9 mouse cellular contexts compared by ENCODE assay signal in the genomic region with DNA sequence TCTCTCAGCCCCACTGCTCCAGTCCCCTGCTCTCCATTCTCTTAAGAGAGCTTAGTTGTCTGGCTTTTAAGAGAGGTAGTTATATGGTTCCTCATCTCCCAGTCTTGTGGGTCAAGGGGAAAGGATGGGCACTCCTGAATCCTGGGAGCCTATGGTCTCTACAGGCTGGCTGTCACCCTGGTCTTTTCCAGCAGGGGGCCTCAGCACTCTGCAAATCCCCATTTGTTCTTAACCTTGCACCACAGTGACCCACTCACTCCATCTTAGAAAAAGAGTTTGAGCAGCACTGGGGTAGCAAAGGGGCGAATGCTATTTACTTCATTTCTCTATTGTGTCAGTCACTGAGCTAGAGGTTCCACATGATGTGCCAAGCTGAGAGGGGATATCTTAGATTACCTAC. TPM values are rescaled to one million over a fixed set of nuclear protein-coding genes. Genes with fewer than 3 reads are reported as not detected.
DNase-seq lines count a peak whose midpoint lies in the region; ATAC-seq and TF ChIP-seq lines count a peak whose summit lies in the region.
"Had no signal": no experiment of that assay in that cellular context is flagged by ENCODE, and none has a peak within 500 bp of the region (broad histone marks: within the 10 kb centered on the region; RNA-seq: fewer than 3 reads in every experiment).

No protein-coding gene starts in this region.

- peaks cover 11% of the 10 kb centered on the region for H3K4me1 ChIP-seq in hindbrain, embryonic 14.5 days (replicated peaks; ENCODE audit: control insufficient read depth, insufficient read depth, low read length)
- H3K4me1 ChIP-seq in hindbrain, embryonic 12.5 days, result peaks cover 9% of the 10 kb centered on the region
- peaks cover 9% of the 10 kb centered on the region; the same call in 1 of the 2 replicates for H3K4me1 ChIP-seq in hindbrain, postnatal 0 days (ENCODE audit: insufficient read depth, low read length)
- peaks cover 16% of the 10 kb centered on the region for H3K4me1 ChIP-seq in forebrain, embryonic 16.5 days (replicated peaks; ENCODE audit: control insufficient read depth, insufficient read depth, low read length)

- peak; percentile 44 for DNase-seq in hindbrain, embryonic 14.5 days (ENCODE audit: low spot score)
- peak; percentile 51 for DNase-seq in urinary bladder, postnatal 25 days (ENCODE audit: low spot score)
- no peak for DNase-seq in urinary bladder, postnatal 4 days (ENCODE audit: low spot score in 2 of 2)
- DNase-seq in c-Kit-positive CD71-negative TER-119-negative erythroid progenitor cells, embryonic 14.5 days (ENCODE audit: low read depth), result peak; percentile 48
- DNase-seq in hindbrain, postnatal 0 days (ENCODE audit: low spot score), result peak; percentile 64

- no peak overlapping the region for H3K4me2 ChIP-seq in hindbrain, embryonic 14.5 days (replicated peaks)
- no peak overlapping the region for H3K4me2 ChIP-seq in hindbrain, embryonic 12.5 days (replicated peaks)
- no peak overlapping the region for H3K4me2 ChIP-seq in hindbrain, postnatal 0 days (ENCODE audit: low read depth, low read length)
- H3K4me2 ChIP-seq in forebrain, embryonic 16.5 days (ENCODE audit: low read length), result no peak overlapping the region
- H3K4me2 ChIP-seq: embryonic facial prominence, embryonic 13.5 days had no signal

- H3K27ac ChIP-seq in hindbrain, embryonic 14.5 days, result no peak overlapping the region
- no peak overlapping the region for H3K27ac ChIP-seq in hindbrain, embryonic 12.5 days
- H3K27ac ChIP-seq in hindbrain, postnatal 0 days, result no peak overlapping the region
- H3K27ac ChIP-seq in forebrain, embryonic 16.5 days (ENCODE audit: low read length), result no peak overlapping the region
- H3K27ac ChIP-seq: embryonic facial prominence, embryonic 13.5 days had no signal

- H3K27me3 ChIP-seq in hindbrain, embryonic 14.5 days (ENCODE audit: control insufficient read depth, insufficient read depth, low read length), result no peaks in the 10 kb centered on the region
- no peaks in the 10 kb centered on the region for H3K27me3 ChIP-seq in hindbrain, embryonic 12.5 days
- H3K27me3 ChIP-seq in hindbrain, postnatal 0 days (ENCODE audit: insufficient read depth, low read length), result no peaks in the 10 kb centered on the region
- no peaks in the 10 kb centered on the region for H3K27me3 ChIP-seq in forebrain, embryonic 16.5 days (replicated peaks; ENCODE audit: control insufficient read depth, insufficient read depth, low read length)
- H3K27me3 ChIP-seq: embryonic facial prominence, embryonic 13.5 days had no signal

- H3K36me3 ChIP-seq in hindbrain, embryonic 14.5 days (replicated peaks; ENCODE audit: control insufficient read depth, insufficient read depth), result peaks cover 80% of the 10 kb centered on the region
- peaks cover 76% of the 10 kb centered on the region for H3K36me3 ChIP-seq in hindbrain, embryonic 12.5 days
- H3K36me3 ChIP-seq in hindbrain, postnatal 0 days (ENCODE audit: insufficient read depth, low read length), result peaks cover 56% of the 10 kb centered on the region
- H3K36me3 ChIP-seq in forebrain, embryonic 16.5 days (ENCODE audit: control insufficient read depth, insufficient read depth), result peaks cover 32% of the 10 kb centered on the region

- no peak overlapping the region for H3K4me3 ChIP-seq in hindbrain, embryonic 14.5 days (replicated peaks; ENCODE audit: low read length)
- no peak overlapping the region for H3K4me3 ChIP-seq in hindbrain, embryonic 12.5 days
- H3K4me3 ChIP-seq in hindbrain, postnatal 0 days (ENCODE audit: low read length), result no peak overlapping the region
- H3K4me3 ChIP-seq in forebrain, embryonic 16.5 days (replicated peaks; ENCODE audit: low read length), result no peak overlapping the region
- H3K4me3 ChIP-seq: embryonic facial prominence, embryonic 13.5 days had no signal

- H3K9ac ChIP-seq in hindbrain, embryonic 14.5 days, result no peak overlapping the region
- no peak overlapping the region for H3K9ac ChIP-seq in hindbrain, embryonic 12.5 days
- H3K9ac ChIP-seq in hindbrain, postnatal 0 days (replicated peaks; ENCODE audit: low read length), result no peak overlapping the region
- no peak overlapping the region for H3K9ac ChIP-seq in forebrain, embryonic 16.5 days (replicated peaks; ENCODE audit: low read depth, low read length)
- H3K9ac ChIP-seq: embryonic facial prominence, embryonic 13.5 days had no signal

- no peak for ATAC-seq in hindbrain, embryonic 14.5 days (ENCODE audit: low FRiP score)
- ATAC-seq in hindbrain, embryonic 12.5 days (ENCODE audit: low FRiP score), result no peak
- ATAC-seq in hindbrain, postnatal 0 days, result no peak
- peak; percentile 49; the same call in 1 of the 2 replicates for ATAC-seq in monocyte, adult 5-6 weeks (replicated peaks; ENCODE audit: insufficient number of reproducible peaks, low FRiP score, low TSS enrichment, poor library complexity, severe bottlenecking)
- ATAC-seq in forebrain, embryonic 16.5 days, result no peak

- no peaks in the 10 kb centered on the region for H3K9me3 ChIP-seq in hindbrain, embryonic 14.5 days (ENCODE audit: control insufficient read depth, low read length)
- no peaks in the 10 kb centered on the region for H3K9me3 ChIP-seq in hindbrain, embryonic 12.5 days (replicated peaks)
- no peaks in the 10 kb centered on the region for H3K9me3 ChIP-seq in hindbrain, postnatal 0 days (ENCODE audit: low read length)
- H3K9me3 ChIP-seq in forebrain, embryonic 16.5 days (ENCODE audit: control insufficient read depth, low read length), result no peaks in the 10 kb centered on the region
- H3K9me3 ChIP-seq: embryonic facial prominence, embryonic 13.5 days had no signal

- 64% methylated on average over 1 of the region's 1 CpGs for WGBS in hindbrain, embryonic 14.5 days
- WGBS in hindbrain, embryonic 12.5 days, result 59% methylated on average over 1 of the region's 1 CpGs
- whole genome bisulfite sequencing in hindbrain, postnatal 0 days, result 62% methylated on average over 1 of the region's 1 CpGs
- WGBS in forebrain, embryonic 16.5 days, result 68% methylated on average over 1 of the region's 1 CpGs

- peak; percentile 74 for TF ChIP-seq CTCF in hindbrain, postnatal 0 days (IDR thresholded peaks at IDR 0.05; ENCODE audit: low read depth)

RNA-seq across cellular contexts. Expression of a gene that starts 5.0 kb away (rescaled TPM):
- 107 and 109 TPM in 2 replicates for polyA plus RNA-seq in hindbrain, embryonic 14.5 days (2014; fragmentation: Nextera tagmentation; extraction: Ambion mirVana)
- polyA plus RNA-seq in hindbrain, embryonic 12.5 days (2016; fragmentation: Nextera tagmentation; extraction: Ambion mirVana), result 93.2 and 95.3 TPM in 2 replicates
- total RNA-seq in hindbrain, postnatal 0 days (2014; rRNA removed), result 51.9 and 55.4 TPM in 2 replicates
- 70.3 and 77.7 TPM in 2 replicates for polyA plus RNA-seq in hindbrain, postnatal 0 days (2015; fragmentation: Nextera tagmentation; extraction: Ambion mirVana)
- total RNA-seq in monocyte, adult 5-6 weeks (2017), result 35.0 to 48.8 TPM (median 46.1 TPM) in 3 replicates
- 79.6 and 98.3 TPM in 2 replicates for polyA plus RNA-seq in forebrain, embryonic 16.5 days (2015; fragmentation: Nextera tagmentation; extraction: Ambion mirVana)

RNA-seq across cellular contexts. Expression of a gene that starts 5.4 kb away (rescaled TPM):
- 15.0 and 17.7 TPM in 2 replicates for polyA plus RNA-seq in hindbrain, embryonic 14.5 days (2014; fragmentation: Nextera tagmentation; extraction: Ambion mirVana)
- 27.1 and 30.6 TPM in 2 replicates for polyA plus RNA-seq in hindbrain, embryonic 12.5 days (2016; fragmentation: Nextera tagmentation; extraction: Ambion mirVana)
- 23.5 and 33.9 TPM in 2 replicates for total RNA-seq in hindbrain, postnatal 0 days (2014; rRNA removed)
- 18.1 and 22.1 TPM in 2 replicates for polyA plus RNA-seq in hindbrain, postnatal 0 days (2015; fragmentation: Nextera tagmentation; extraction: Ambion mirVana)
- total RNA-seq in monocyte, adult 5-6 weeks (2017), result 23.5 to 44.2 TPM (median 36.3 TPM) in 3 replicates
- polyA plus RNA-seq in forebrain, embryonic 16.5 days (2015; fragmentation: Nextera tagmentation; extraction: Ambion mirVana), result 22.9 and 30.5 TPM in 2 replicates

RNA-seq across cellular contexts. Expression of a gene that starts 24.2 kb away (rescaled TPM):
- polyA plus RNA-seq in hindbrain, embryonic 14.5 days (2014; fragmentation: Nextera tagmentation; extraction: Ambion mirVana), result 10.3 and 10.5 TPM in 2 replicates
- 19.2 and 23.0 TPM in 2 replicates for polyA plus RNA-seq in hindbrain, embryonic 12.5 days (2016; fragmentation: Nextera tagmentation; extraction: Ambion mirVana)
- total RNA-seq in hindbrain, postnatal 0 days (2014; rRNA removed), result 4.4 and 5.2 TPM in 2 replicates
- polyA plus RNA-seq in hindbrain, postnatal 0 days (2015; fragmentation: Nextera tagmentation; extraction: Ambion mirVana), result 3.5 and 4.0 TPM in 2 replicates
- total RNA-seq in monocyte, adult 5-6 weeks (2017), result 0.68 TPM in 1 of 3 replicates, not detected in the others
- polyA plus RNA-seq in forebrain, embryonic 16.5 days (2015; fragmentation: Nextera tagmentation; extraction: Ambion mirVana), result 5.0 and 5.6 TPM in 2 replicates

RNA-seq across cellular contexts. Expression of a gene that starts 43.4 kb away (rescaled TPM):
- 48.9 and 55.3 TPM in 2 replicates for polyA plus RNA-seq in hindbrain, embryonic 14.5 days (2014; fragmentation: Nextera tagmentation; extraction: Ambion mirVana)
- 43.2 and 46.4 TPM in 2 replicates for polyA plus RNA-seq in hindbrain, embryonic 12.5 days (2016; fragmentation: Nextera tagmentation; extraction: Ambion mirVana)
- 124 and 126 TPM in 2 replicates for total RNA-seq in hindbrain, postnatal 0 days (2014; rRNA removed)
- polyA plus RNA-seq in hindbrain, postnatal 0 days (2015; fragmentation: Nextera tagmentation; extraction: Ambion mirVana), result 48.3 and 51.6 TPM in 2 replicates
- total RNA-seq in monocyte, adult 5-6 weeks (2017), result 40.2 to 62.3 TPM (median 50.1 TPM) in 3 replicates
- polyA plus RNA-seq in forebrain, embryonic 16.5 days (2015; fragmentation: Nextera tagmentation; extraction: Ambion mirVana), result 39.6 and 42.7 TPM in 2 replicates

Comparison
In these comparisons a context has a peak if more than half of its experiments do, and no peak if none do; other contexts are left out.
1. DNase-seq: peak in hindbrain, embryonic 14.5 days (single experiment), urinary bladder, postnatal 25 days (single experiment), c-Kit-positive CD71-negative TER-119-negative erythroid progenitor cells, embryonic 14.5 days (single experiment) and hindbrain, postnatal 0 days (single experiment); none in urinary bladder, postnatal 4 days (0 of 2).